Mouse (Mus musculus): ENCODE measurements around the gene Frmpd2.

Frmpd2 gene

DNA sequence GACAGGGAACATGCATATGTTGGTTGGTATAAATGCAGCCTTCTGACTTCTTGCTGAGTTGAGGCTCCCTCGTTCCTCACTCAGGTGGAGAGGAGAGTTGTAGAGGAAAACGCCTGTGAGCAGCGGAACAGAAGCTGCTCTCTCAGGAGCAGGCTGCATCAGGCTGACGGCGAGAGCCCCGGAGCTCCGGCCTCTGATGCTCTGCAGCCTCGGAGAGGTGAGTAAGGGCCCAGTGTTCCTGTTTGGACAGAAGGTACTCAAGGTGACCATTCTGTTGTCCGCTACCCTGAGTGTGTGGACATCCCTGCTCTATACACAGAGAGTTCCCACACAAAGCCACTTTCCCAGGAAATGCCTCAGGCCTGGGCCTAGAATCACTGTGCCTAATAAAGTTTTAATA lies 31.8 kb downstream of the Frmpd2 start:
- in situ Hi-C loops (cut with MboI, MseI): no loop called here

GRCm38 (mm10) chr14:33506696-33507095 lies 35.2 kb downstream of the Frmpd2 start:
- in situ Hi-C loops (cut with MboI, MseI): no loop called here

DNA sequence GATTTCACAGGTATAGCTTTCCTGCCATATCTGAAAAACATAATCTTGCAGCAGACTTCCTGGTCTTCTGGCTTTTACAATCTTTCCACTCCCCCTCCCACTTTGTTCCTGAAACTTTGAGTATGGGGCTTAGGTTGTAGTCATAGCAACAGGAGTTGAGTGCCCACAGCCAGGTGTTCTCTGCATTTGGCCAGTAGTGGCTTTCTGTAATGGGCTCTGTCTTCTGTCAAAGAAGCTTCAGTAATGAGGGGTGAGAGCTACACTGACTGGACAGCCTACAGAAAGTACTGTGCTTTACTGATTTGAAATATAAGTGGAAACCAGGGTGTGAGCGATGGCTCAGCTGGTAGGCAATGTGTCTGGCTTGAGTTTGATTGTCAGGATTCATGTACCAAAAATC lies 37.2 kb downstream of the Frmpd2 start:
- in situ Hi-C loops (cut with MboI, MseI): no loop called here

- in situ Hi-C loops (cut with MboI, MseI): no loop called here
Measured at GRCm38 (mm10) chr14:33513877-33514276, 42.4 kb downstream of the Frmpd2 start.

- in situ Hi-C loops (cut with MboI, MseI): no loop called here
Measured at GRCm38 (mm10) chr14:33514756-33515285, 43.3 kb downstream of the Frmpd2 start.

GRCm38 (mm10) chr14:33521538-33521937 lies 50.0 kb downstream of the Frmpd2 start:
- in situ Hi-C loops (cut with MboI, MseI): no loop called here

- in situ Hi-C loops (cut with MboI, MseI): no loop called here
Measured at GRCm38 (mm10) chr14:33525272-33525983, 53.9 kb downstream of the Frmpd2 start.

- in situ Hi-C loops (cut with MboI, MseI): no loop called here
Measured at GRCm38 (mm10) chr14:33526621-33527020, 55.1 kb downstream of the Frmpd2 start.

GRCm38 (mm10) chr14:33527938-33528337 lies 56.4 kb downstream of the Frmpd2 start:
- in situ Hi-C loops (cut with MboI, MseI): no loop called here

DNA sequence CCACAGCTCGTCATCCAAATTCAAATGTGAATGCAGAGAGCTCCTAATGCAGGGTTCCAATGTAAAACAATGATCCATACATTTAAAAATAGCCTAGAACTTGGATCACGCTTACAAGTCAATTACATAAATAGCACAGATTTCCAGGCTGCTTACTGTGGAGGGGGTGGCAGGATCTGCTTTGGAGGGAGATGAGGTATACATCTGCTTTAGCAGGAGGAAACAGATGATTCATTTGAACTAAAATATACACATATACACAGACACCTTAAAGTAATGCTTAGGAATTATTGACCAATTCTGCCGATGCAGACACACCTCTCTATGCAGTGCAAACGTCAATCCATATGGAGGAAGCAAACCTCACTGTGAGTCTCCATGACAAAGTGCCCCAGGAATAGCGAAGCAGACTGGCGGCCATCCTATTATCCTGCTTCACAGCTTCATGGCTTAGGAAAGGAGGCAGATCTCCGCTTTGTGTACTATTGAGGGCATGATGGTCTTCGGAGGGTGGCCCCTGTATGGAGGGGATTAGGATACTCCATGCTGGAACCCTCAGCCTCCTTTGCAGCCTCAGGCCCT lies 59.9 kb downstream of the Frmpd2 start:
- in situ Hi-C loops (cut with MboI, MseI): no loop called here

GRCm38 (mm10) chr14:33532792-33533191 lies 61.3 kb downstream of the Frmpd2 start:
- in situ Hi-C loops (cut with MboI, MseI): no loop called here

DNA sequence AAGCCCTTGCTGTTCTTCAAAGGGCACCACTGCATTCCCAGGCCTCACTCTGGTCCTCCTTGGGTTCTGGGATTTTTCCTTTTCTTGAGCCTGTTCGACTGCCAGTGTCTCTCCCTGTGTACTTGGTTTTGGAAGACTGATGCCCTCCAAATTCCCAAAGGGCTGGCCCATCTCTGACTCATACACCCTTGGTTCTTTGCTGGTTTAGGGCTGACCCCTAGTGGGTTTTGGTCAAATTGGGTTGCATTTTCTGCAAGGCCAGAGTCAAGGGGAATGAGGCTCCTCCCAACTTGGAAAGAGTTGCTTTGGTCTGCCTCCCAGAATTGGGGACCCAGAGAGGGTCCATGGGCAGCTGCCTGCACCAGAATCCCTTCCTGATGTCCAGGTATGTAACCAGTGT lies 62.0 kb downstream of the Frmpd2 start:
- in situ Hi-C loops (cut with MboI, MseI): no loop called here

DNA sequence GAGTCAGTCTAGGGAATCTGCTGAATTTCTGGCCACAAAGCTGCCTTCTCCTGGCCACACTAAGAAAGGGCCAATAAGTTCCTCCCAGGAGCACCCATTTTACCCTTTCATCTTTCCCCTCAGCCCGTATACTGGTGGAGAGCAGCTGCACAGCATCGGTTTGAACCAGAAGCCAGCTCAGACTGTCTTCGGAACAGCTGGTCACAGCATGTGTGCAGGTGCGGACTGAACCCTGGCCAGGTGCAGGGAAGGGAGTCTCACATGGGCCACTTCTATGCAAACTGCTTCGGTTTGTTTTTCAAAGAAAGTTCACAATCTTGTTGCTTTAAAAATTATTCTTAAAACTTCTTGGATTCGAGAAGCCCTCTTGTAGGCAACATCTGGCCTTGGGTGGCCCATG lies 63.8 kb downstream of the Frmpd2 start:
- in situ Hi-C loops (cut with MboI, MseI): no loop called here

DNA sequence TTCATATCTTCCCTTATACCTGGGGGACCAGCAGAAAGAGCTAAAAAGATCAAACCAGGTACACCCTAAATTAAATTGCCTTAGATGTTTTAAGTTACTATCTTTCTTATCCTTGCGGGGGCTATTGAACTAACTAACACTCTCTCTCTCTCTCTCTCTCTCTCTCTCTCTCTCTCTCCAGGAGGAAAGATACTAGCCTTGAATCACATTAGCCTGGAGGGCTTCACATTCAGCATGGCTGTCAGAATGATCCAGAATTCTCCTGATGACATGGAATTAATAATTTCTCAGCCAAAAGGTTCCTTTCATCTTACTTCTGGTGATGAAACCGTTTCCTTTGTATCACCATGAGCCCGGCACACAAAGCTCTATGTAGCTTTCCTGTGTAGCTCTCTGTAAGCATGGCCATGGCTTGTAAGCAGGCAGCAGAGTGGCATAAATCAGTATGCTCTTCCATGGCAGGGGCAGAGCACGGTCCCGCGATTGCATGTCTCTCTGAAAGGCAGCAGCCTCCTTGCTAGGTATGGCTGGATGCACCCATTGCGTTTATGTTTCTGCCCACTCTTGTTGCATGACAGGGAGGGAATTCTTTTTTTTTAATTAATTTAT lies 68.2 kb downstream of the Frmpd2 start:
- in situ Hi-C loops (cut with MboI, MseI): no loop called here

- in situ Hi-C loops (cut with MboI, MseI): no loop called here
Measured at GRCm38 (mm10) chr14:33545565-33546143, 74.2 kb downstream of the Frmpd2 start.

DNA sequence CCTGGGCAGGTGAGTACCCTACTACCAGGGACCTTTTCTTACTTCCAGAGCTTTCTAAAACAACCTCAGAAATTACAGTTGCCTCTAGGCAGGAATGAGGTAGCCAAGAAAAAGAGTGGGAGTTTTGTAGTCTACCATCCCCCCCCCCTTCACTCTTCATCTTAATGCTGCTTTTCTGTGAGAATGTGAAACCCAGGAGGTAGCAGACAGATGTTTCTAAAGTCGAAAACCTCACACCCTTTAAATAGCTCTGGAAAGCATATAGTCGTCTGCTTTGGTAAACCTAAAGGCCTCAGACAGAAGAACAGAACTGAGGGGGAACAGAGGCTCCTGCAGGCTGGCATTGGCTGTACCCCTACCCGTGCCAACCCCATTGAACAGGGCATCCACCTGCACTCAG lies 77.2 kb downstream of the Frmpd2 start:
- in situ Hi-C loops (cut with MboI, MseI): no loop called here

- in situ Hi-C loops (cut with MboI, MseI): no loop called here
Measured at GRCm38 (mm10) chr14:33549856-33550255, 78.4 kb downstream of the Frmpd2 start.

DNA sequence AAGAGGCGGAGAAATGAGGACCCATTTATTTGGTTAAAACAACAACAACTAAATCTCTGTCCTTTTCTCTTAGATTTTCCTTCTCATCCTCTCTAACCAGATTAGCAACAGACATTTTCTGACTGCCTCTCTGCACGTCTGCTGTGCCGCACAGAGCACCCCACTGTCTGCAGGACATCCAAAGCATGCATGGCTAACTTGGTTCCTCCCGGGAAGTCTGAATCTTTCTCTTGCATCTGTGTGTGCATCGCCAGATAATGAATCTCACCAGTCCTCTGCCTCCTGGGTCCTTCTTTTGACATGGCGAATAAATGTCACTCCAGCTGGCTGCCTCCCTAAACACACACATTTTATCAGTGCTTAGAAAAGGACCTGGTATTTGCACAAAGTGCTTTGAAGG lies 99.2 kb downstream of the Frmpd2 start:
- in situ Hi-C loops (cut with MboI, MseI): no loop called here

GRCm38 (mm10) chr14:33573643-33574042 lies 102.1 kb downstream of the Frmpd2 start:
- in situ Hi-C loops (cut with MboI, MseI): no loop called here

GRCm38 (mm10) chr14:33579771-33580484 lies 108.4 kb downstream of the Frmpd2 start:
- in situ Hi-C loops (cut with MboI, MseI): no loop called here

DNA sequence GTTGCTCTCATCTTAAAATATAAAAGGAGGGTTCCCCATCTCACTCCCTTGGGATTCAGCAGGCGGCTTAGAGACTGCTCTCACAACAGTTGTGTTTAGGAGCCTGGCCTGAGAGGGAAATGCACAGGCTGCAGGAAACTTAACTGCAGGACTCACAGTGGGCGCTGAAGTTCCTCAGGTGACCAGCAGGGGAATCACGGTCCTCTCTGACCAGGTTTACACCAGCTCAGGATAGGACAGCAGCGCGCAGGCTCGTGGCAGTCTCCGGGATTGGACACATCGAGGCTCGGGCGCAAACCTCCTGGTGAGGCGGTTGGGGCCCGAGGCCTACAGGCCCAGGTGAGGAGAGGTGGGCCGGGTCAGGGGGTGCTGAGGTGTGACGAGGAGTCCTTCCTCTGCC lies 117.5 kb downstream of the Frmpd2 start, which contains the start of gene Ptpn20:
Gene Ptpn20 (plus strand): TSS at position 257 of the 400 bp plus-strand sequence.
- in situ Hi-C loops (cut with MboI, MseI): no loop called here
